Mouse (Mus musculus): ENCODE data around the gene Als2. TPM values are rescaled to one million over a fixed set of nuclear protein-coding genes. Genes with fewer than 3 reads are reported as not detected.
A peak's percentile ranks its signal among the peaks of the same experiment; 100 is the strongest.

Gene Als2
- total RNA-seq, 2 experiments from 2014 or later: 48.9 to 50.4 TPM

DNA sequence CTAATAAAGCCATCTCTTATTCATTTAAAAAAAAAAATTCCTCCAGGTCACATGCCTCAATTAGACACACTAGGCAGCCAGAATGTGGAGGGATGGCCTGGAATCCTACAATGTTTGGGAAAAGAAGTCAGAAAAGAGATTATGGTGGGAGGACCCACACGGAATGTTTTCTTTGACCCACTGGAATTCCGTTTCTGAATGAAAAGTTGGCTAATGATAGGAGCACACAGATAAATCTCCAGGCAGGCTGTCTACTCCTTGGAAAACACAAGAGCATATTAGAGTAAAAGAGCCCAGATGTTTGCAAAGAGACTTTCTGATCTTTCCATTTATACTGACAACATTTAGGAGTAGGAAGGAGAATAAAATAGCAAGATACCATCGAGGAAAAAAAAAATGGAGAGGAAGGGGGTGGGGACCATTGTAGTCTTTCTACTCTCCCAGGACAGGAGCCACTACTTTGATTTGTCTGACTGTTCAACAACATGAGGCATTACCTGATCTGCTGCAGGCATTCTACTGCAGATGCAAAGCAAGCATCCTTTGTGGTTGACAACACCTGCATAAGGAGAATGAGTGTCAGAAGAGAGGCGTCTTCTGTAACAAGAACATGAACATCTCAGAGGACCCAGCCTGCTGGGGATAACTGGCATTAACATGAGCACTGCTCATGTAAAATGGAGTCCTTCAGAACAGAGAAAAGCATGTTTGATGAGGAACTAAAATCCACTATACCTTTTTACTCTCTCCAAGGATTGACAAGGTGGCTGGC, 69.2 kb downstream of the Als2 start:
- DNase-seq (ENCODE audit: low spot score in 2 of 2): no peak

DNA sequence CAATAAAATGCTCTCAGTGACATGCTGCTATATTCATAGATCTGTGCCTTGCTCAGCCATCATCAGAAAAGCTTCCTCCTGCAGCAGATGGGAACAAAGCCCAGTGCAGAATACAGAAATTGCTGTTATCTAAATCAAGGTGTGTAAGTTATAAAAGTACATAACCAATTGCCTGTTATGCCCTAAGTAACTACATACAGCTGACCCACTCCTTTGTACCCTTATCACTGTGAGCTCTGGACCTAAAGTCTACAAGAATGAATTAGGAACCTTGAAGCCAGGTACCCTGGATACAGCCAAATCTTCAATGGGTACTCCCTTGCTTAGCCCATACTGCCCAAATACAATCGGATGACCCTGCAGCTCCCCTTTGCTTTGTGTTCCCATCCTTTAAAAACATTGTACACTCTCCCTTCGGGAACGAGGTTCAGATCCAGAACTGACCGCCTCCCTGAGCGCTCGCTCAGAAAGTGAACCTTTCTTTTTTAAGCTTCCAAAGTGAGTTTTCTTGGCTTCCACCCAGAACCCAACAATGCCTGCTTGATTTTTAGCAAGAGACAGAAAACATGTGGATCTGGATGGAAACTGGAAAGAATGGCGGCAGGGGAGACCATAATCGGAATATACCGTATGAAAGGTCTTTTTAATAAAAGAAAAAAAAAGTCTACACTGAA, 70.7 kb downstream of the Als2 start:
- DNase-seq (ENCODE audit: low spot score in 2 of 2): no peak

DNA sequence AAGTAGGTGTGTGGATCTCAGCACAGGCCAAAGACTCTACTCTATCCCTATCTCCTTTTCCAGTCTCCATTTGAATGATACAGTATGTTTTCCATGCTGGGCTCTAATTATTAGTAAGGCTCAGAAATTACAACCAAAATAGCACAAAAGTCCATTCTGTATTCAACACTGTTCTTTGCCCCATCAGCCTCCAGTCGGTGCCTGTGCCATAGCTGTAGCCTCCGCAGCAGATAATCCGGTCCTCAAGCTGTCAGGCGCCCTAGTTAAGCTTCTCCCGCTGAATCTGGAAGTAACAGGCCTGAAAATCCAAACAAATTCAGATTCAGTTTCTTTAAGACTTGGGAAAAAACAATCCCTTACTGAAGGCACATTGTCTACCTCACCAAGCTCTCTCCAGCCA, 73.1 kb downstream of the Als2 start:
- DNase-seq (ENCODE audit: low spot score in 2 of 2): no peak

DNA sequence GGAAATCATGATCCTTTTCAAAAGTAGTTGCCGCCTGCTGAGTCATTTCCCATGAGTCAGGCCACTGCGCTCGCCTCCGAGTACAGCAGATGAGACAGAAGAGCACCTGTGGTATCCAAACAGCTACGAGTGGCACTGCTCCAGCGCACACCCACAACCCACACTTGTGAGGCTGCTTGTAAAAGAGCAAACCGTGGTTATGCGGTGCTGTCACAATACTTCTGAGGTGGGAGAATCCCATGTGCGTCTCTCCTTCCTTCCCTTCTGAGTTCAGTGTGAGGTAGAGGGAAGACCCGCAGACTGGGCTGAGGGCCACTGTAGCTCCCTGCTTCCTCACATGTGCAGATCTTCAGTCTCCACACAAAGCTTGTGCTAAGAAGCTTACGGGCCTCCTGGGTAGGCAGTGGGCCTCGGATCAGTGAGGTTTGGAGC, 74.0 kb downstream of the Als2 start, which contains the start of gene Mpp4:
Gene Mpp4 (minus strand): TSS at position 360 of the 432 bp plus-strand sequence.
- peak; percentile 49 to 53 for DNase-seq (ENCODE audit: low spot score in 2 of 2)

DNA sequence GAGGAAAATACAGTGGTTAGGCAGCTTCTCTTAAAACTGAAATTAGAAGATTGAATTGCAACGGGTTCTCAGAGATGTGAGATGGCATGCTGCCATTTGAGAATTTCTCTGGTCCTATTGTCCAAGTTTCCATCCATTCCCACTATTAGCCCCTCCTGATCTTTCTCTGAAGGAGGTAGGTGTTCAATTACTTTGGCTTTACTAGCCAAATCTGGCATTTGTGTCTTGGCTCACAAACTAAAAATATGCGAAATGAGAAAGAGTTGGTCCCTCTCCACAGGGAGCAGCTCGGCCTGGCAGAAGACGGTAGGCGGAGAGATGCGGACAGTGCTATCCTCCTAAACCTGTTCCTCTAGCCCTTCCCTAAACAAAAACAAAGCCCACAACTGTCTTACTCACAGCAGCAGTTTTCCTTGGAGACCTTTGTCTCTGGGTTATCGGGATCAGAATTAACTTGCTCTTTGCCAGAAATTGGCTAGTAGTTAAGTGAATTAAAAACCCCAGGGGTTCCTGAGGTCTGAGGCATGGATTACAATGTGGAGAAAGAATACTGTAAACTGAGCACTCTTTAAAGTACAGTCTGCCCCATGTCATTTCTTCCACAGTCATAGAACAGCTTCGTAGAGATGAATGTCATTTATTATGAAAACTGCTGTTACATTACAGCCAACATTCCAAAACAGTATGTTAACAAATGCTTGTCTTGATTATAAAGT, 74.6 kb downstream of the Als2 start:
- DNase-seq (ENCODE audit: low spot score in 2 of 2): no peak

DNA sequence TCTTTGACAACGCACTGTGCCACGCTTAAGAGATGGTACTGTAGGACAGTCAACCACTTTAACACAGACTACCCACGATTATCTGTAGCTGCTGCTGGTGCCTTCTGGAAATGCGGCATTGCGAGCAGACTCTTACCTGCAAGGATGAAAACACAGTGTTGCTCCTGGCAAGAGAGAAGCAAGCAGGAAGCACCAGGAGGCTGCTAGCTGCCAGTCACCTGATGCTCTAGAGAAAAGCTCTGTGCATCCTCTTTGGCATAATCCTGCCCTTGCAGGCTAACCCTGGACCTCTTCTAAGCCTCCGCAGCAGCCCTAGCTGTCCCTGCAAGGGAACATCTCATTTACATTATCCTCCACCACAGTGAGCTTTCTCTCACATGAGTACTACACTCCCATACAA, 75.6 kb downstream of the Als2 start:
- DNase-seq (ENCODE audit: low spot score in 2 of 2): no peak

DNA sequence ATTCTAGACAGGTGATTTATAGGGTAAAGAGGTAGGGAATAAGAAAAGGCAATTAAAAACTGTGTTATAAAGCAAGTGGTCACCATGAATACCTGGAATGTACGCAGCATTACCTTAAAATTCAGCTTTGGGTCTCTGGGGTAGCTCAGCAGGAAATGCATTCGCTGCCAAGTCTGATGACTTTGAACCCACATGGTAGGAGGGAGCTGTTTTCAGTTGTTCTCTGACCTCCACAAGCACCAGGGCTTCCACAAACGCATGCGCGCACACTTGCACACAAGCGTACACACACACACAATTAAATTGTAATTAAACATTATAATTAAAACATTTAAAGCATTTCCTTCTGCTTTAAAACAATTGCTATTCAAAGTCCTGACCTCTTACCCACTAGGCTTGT, 76.2 kb downstream of the Als2 start:
- no peak for DNase-seq (ENCODE audit: low spot score in 2 of 2)

DNA sequence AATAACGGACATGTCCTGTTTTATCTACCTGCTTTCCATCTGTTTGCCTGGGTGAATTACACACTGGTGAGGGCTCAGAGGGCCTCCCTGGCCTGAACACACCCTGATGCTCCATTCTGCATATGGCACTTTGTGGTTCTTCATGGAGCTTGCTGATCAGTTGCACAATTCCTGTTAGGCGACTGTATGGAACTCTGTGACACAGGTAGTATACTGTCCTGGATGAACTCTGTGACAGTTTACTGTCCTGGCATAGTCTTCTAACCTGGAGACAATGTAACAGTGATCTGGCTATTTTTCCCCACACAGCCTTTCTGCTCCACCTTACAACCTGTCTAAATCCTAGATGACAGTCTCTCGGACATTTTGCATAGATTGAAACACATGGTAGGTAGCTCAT, 77.9 kb downstream of the Als2 start:
- no peak for DNase-seq (ENCODE audit: low spot score in 2 of 2)

DNA sequence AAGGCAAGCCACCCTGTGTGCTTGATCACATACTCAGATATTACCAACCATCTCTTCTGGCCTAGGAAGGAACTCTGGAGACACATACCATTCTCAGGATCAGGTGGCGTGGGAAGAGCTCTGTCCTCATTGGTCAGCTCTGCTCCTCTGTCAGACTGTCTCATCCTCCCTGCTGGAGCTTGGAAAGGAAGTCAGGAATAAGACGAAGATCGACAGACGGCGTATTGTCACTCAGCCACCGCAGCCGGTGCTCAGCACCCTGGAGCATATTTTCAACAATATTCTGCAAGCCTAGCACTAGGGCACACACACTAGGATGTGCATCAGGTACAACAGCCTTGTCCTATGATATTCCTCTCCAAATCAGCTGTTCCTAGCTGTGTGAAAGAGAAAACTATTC, 78.5 kb downstream of the Als2 start:
- DNase-seq (ENCODE audit: low spot score in 2 of 2): no peak

DNA sequence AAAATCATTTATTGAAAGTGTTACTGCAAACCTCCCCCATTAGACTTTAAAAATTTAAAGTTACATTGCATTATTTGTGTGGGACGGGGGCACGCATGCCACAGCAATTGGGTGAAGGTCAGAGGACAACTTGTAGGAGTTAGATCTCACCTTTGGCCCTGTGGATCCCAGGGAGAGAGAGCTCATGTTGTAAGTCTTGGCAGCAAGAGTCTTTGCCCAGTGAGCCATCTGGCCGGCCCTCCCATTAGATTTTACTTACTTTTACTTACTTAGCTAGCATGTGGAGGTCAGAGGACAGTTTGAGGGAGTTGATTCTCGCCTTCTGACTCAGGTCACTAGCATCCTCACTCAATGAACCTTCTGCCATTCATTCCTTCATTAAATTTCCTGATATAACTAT, 79.2 kb downstream of the Als2 start:
- no peak for DNase-seq (ENCODE audit: low spot score in 2 of 2)

DNA sequence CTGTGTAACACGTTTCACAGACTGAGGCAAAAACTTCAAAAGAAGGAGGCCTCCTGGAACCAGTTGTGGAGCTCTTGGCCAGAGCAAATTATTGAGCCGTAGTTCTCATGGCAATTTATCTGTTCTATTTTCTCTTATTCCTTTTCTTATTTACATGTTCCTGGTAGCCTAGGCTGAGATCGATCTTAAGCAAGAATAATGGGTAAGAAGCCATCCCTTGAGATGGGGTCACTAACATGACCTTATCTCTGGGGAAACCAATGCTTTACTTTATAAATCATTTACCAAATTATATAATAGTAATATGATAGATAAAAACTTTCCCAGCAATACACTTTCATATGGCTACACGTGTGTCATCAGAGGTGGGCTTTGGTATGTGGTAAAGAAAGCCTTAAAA, 84.7 kb downstream of the Als2 start:
- DNase-seq (ENCODE audit: low spot score in 2 of 2): no peak

DNA sequence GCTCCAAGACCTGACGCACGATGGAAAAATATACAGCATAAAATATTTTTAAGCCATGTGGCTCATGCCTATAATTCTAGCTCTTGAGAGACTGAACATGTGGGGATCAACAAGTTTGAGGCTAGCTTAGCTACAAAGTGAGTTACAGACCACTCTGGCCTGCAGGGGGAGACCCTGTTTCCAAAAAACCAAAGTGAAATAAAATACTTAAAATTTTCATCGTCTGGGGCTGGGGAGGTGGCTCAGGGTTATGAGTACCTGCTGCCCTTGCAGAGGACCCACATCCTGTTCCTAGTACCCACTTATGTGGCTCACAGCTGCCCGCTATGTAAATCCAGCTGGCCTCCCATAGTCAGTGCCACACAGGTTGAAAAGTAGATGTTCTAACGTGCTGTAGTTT, 86.5 kb downstream of the Als2 start:
- DNase-seq (ENCODE audit: low spot score in 2 of 2): no peak

DNA sequence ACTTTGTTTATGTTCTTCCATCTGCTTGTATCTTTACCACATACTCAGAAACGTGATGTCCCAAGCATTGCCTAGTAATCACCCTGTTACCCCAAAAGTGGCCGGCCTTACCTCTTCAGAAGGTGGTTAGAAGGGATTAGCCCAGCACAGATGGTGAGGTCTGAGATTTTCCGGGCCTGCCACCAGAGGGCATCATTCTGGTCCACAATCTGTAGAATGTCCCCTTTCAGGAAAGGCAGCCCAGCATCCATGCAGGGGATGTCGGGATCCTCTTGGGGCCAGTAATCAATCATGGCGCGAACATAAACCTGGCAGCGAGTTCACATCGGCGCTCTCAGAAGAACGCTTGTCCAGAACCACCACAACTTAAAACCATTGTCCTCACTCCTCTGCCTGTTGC, 92.5 kb downstream of the Als2 start:
- DNase-seq (ENCODE audit: low spot score in 2 of 2): no peak

DNA sequence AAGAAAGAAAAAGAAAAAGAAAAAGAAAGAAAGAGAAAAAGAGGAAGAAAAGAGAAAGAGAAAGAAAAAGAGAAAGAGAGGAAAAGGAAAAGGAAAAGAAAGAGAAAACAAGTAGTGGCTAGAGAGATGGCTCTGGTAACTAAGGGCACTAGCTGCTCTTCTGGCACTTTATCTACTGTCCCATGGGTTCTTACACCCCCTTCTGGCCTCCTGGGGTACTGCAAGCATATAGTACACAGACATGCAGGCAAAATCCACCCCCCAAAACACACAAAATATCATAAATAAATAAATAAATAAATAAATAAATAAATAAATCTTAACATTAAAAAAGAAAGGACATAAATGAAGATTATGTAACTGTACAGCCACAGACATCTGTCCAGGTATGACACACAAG, 94.2 kb downstream of the Als2 start:
- peak in 1 of 2 experiments; percentile 42 for DNase-seq (ENCODE audit: low spot score in 2 of 2)

DNA sequence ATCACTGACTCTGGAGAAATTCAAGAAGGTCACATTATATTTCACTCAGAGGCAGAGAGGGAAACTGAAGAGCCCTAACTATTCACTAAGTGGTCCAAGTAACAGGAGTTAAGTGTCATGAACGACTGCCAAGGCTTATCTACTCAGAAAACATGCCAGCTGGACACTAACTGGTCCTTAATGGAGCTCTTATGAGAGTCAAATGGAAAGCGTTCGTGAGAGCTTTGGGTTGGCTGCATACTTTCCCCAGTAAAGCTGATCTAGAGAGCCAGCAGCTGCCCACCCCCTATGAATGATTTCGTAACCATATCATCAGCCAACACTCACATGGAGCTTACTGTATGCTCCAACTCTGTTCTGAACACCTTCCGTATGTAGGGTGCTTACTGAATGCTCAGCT, 102.6 kb downstream of the Als2 start:
- no peak for DNase-seq (ENCODE audit: low spot score in 2 of 2)

DNA sequence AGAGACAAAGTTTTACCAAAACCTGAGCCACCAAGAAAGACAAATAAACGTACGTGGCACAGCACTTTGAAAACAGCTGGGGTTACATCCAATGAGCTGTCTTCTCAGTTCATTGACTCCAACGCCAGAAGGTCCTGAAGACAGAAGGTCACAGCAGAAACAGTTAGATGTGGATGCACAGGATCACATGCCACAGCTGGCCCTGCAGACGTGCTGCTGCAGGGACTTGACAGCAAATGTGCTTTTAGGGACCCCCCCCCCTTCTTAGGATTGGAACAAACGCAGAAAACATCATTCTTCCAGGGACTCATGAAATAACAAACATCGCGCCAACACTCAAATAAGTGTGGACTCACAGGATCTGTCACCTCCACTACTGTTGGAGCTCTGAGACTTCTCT, 108.2 kb downstream of the Als2 start:
- DNase-seq (ENCODE audit: low spot score in 2 of 2): no peak

DNA sequence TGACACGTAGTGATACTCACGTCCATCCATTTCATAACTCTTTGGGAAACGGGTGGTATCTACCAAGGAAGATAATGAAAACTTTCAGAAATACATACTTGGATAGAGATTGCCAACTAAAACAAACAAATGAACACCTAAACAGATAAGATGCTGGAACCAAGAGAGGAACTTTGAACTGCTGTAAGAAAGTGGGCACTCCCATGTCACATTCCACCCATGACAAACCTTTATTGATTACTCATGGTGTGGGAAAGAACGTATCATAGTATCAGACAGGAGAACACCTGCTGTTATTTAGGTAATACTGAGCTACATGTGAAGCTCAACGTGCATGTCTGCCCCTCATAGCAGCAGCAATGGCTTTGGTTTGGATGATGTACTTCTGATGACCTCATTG, 111.5 kb downstream of the Als2 start:
- no peak for DNase-seq (ENCODE audit: low spot score in 2 of 2)

DNA sequence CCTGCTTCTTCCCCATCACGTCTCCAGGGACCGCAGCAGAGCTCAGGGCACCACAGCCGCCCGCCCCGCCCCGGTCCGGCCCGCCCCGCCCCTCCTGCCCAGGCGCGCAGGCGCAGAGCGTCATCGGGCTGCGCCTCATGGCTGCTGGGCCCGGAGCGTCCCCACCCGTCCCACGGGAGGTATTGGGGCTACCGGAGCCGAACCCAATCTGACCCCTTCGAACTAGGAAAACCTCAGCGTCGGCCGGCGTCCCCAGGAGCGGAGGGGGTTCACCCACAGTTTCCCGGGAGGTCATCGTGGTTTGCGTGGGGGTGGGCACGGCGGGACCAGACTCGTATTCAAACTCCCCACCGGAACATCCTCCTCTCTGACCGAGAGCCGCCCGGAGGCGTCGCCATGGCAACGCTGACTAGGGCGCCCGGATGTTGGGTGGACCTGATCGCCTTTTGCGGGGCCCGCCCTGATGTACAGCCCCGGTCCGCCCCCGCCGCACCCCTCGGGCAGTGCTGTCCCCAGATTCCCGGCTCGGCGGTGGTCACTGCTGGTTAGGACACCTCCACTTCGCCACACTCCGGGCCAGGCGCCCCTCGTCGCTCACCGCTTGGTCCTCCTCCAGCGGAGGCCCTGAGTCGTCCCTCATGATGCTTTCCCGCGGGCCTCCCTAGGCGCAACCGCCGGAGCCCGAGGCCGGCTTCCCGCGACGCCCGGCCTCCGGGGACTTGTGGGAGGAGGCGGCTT, 117.1 kb downstream of the Als2 start, which contains the start of gene Tmem237:
Gene Tmem237 (minus strand): TSS at position 689 of the 738 bp plus-strand sequence.
- DNase-seq (ENCODE audit: low spot score in 2 of 2): peak; percentile 92 to 94

Data from layer of hippocampus, postnatal 14 days (tissue).